Mouse (Mus musculus) cerebellum, adult 2 months (tissue): ENCODE results near the gene Cpne9.

Experiments used
- CTCF ChIP-seq: fragments of 200-500 bp; IDR thresholded peaks from 2 replicates; pipeline ENCODE4 v1.5.1; 2011; ENCODE audit warnings: low read depth, mild to moderate bottlenecking, control low read depth, low read length, moderate library complexity, borderline replicate concordance; ENCODE audit not compliant: insufficient read depth
- POLR2A ChIP-seq: fragments of 200-500 bp; IDR thresholded peaks from 2 replicates; pipeline ENCODE4 v1.6.1; 2011; ENCODE audit warnings: low read length, control low read depth, borderline replicate concordance; ENCODE audit not compliant: insufficient read depth

DNA sequence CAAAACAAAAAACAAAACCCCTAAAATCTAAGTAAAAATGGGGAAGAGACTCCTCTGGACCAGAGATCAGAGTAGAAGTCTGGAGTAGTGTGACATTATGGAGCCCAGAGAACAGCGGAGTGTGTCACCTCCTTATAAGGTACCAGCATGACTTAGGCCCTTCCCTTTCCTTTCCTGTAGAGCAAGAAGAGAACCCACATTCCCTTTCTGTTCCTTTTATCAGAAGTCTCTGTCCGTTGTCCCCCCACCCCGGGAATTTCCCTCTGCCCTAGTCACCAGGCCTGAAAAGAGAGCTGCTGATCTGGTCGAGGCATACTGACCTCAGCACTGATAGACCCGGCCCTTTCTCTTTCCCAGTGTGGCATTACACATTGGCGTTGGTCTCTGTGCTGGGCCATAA lies 43.7 kb upstream of the Cpne9 start:
- TF ChIP-seq POLR2A (no peak), CTCF (no peak)
